Mouse (Mus musculus): ENCODE data around the gene Rpgrip1. TPM values are rescaled to one million over a fixed set of nuclear protein-coding genes. Genes with fewer than 3 reads are reported as not detected.
"Not testable (repeated sequence)": the region's sequence is repeated elsewhere in the genome, so short reads cannot be mapped to it uniquely, and the experiment has no call there.

The Rpgrip1 gene
- polyA plus RNA-seq (2015; fragmentation: Nextera tagmentation; extraction: Ambion mirVana): 23.2 and 24.4 TPM in 2 replicates

GRCm38 (mm10) chr14:52110346-52110745 lies at the start of gene Rpgrip1:
Gene Rpgrip1, plus strand, starts transcription at chr14:52110704.
- H3K4me1 ChIP-seq (replicated peaks; ENCODE audit: control insufficient read depth, insufficient read depth, low read length): peaks cover 6% of the 10 kb centered on the region; the same call in 1 of the 2 replicates
- no peak for TF ChIP-seq CTCF (IDR thresholded peaks at IDR 0.05; ENCODE audit: low read depth)
- H3K36me3 ChIP-seq (ENCODE audit: control insufficient read depth, insufficient read depth): no peaks in the 10 kb centered on the region
- 89% methylated on average over 4 of the region's 4 CpGs for WGBS
- no peak for ATAC-seq
- no peak within 1 kb of the TSS for H3K9ac ChIP-seq (ENCODE audit: low read depth, low read length)
- H3K9me3 ChIP-seq (ENCODE audit: control insufficient read depth): no peaks in the 10 kb centered on the region
- no peak within 1 kb of the TSS for H3K4me2 ChIP-seq (replicated peaks; ENCODE audit: low read depth)
- H3K27ac ChIP-seq (ENCODE audit: low read depth, low read length): no peak within 1 kb of the TSS
- H3K4me3 ChIP-seq (ENCODE audit: low read depth, low read length): no peak within 1 kb of the TSS
- no peaks in the 10 kb centered on the region for H3K27me3 ChIP-seq (replicated peaks; ENCODE audit: control insufficient read depth, insufficient read depth, low read length)

GRCm38 (mm10) chr14:52060800-52061199 lies 49.7 kb upstream of the Rpgrip1 start:
- Histone ChIP-seq H3K4me2 (replicated peaks; ENCODE audit: low read depth) (no peak overlapping the region), H3K9me3 (ENCODE audit: control insufficient read depth) (no peaks in the 10 kb centered on the region), H3K9ac (ENCODE audit: low read depth, low read length) (no peak overlapping the region), H3K27ac (ENCODE audit: low read depth, low read length) (no peak overlapping the region), H3K27me3 (replicated peaks; ENCODE audit: control insufficient read depth, insufficient read depth, low read length) (no peaks in the 10 kb centered on the region), H3K4me1 (replicated peaks; ENCODE audit: control insufficient read depth, insufficient read depth, low read length) (no peaks in the 10 kb centered on the region), H3K4me3 (ENCODE audit: low read depth, low read length) (no peak overlapping the region), H3K36me3 (ENCODE audit: control insufficient read depth, insufficient read depth) (no peaks in the 10 kb centered on the region)
- WGBS: 81% methylated on average over 1 of the region's 1 CpGs
- TF ChIP-seq CTCF (IDR thresholded peaks at IDR 0.05; ENCODE audit: low read depth): no peak
- no peak for ATAC-seq

- WGBS: 85% methylated on average over 8 of the region's 8 CpGs
- H3K4me2 ChIP-seq (replicated peaks; ENCODE audit: low read depth): no peak overlapping the region
- H3K9me3 ChIP-seq (ENCODE audit: control insufficient read depth): no peaks in the 10 kb centered on the region
- no peak overlapping the region for H3K4me3 ChIP-seq (ENCODE audit: low read depth, low read length)
- H3K27ac ChIP-seq (ENCODE audit: low read depth, low read length): no peak overlapping the region
- H3K4me1 ChIP-seq (replicated peaks; ENCODE audit: control insufficient read depth, insufficient read depth, low read length): no peaks in the 10 kb centered on the region
- H3K36me3 ChIP-seq (ENCODE audit: control insufficient read depth, insufficient read depth): no peaks in the 10 kb centered on the region
- TF ChIP-seq CTCF (IDR thresholded peaks at IDR 0.05; ENCODE audit: low read depth): no peak
- ATAC-seq: no peak
- H3K9ac ChIP-seq (ENCODE audit: low read depth, low read length): no peak overlapping the region
- no peaks in the 10 kb centered on the region for H3K27me3 ChIP-seq (replicated peaks; ENCODE audit: control insufficient read depth, insufficient read depth, low read length)
Measured at GRCm38 (mm10) chr14:52061798-52062197, 48.7 kb upstream of the Rpgrip1 start.

GRCm38 (mm10) chr14:52066135-52066534 lies 44.4 kb upstream of the Rpgrip1 start:
- ATAC-seq: no peak
- H3K9me3 ChIP-seq (ENCODE audit: control insufficient read depth): no peaks in the 10 kb centered on the region
- H3K27ac ChIP-seq (ENCODE audit: low read depth, low read length): no peak overlapping the region
- H3K4me2 ChIP-seq (replicated peaks; ENCODE audit: low read depth): no peak overlapping the region
- no peaks in the 10 kb centered on the region for H3K4me1 ChIP-seq (replicated peaks; ENCODE audit: control insufficient read depth, insufficient read depth, low read length)
- no peak overlapping the region for H3K4me3 ChIP-seq (ENCODE audit: low read depth, low read length)
- peaks cover under 1% of the 10 kb centered on the region; the same call in 1 of the 2 replicates for H3K36me3 ChIP-seq (ENCODE audit: control insufficient read depth, insufficient read depth)
- no peak for TF ChIP-seq CTCF (IDR thresholded peaks at IDR 0.05; ENCODE audit: low read depth)
- no peaks in the 10 kb centered on the region for H3K27me3 ChIP-seq (replicated peaks; ENCODE audit: control insufficient read depth, insufficient read depth, low read length)
- WGBS: 53% methylated on average over 4 of the region's 4 CpGs
- H3K9ac ChIP-seq (ENCODE audit: low read depth, low read length): no peak overlapping the region

GRCm38 (mm10) chr14:52071599-52072137 lies 38.8 kb upstream of the Rpgrip1 start:
- peaks cover 50% of the 10 kb centered on the region for H3K36me3 ChIP-seq (ENCODE audit: control insufficient read depth, insufficient read depth)
- WGBS: 91% methylated on average over 15 of the region's 15 CpGs
- no peak overlapping the region for H3K4me3 ChIP-seq (ENCODE audit: low read depth, low read length)
- no peaks in the 10 kb centered on the region for H3K4me1 ChIP-seq (replicated peaks; ENCODE audit: control insufficient read depth, insufficient read depth, low read length)
- H3K4me2 ChIP-seq (replicated peaks; ENCODE audit: low read depth): no peak overlapping the region
- TF ChIP-seq CTCF (IDR thresholded peaks at IDR 0.05; ENCODE audit: low read depth): no peak
- no peaks in the 10 kb centered on the region for H3K27me3 ChIP-seq (replicated peaks; ENCODE audit: control insufficient read depth, insufficient read depth, low read length)
- H3K9me3 ChIP-seq (ENCODE audit: control insufficient read depth): no peaks in the 10 kb centered on the region
- H3K27ac ChIP-seq (ENCODE audit: low read depth, low read length): no peak overlapping the region
- H3K9ac ChIP-seq (ENCODE audit: low read depth, low read length): no peak overlapping the region
- no peak for ATAC-seq

- H3K9me3 ChIP-seq (ENCODE audit: control insufficient read depth): no peaks in the 10 kb centered on the region
- H3K27me3 ChIP-seq (replicated peaks; ENCODE audit: control insufficient read depth, insufficient read depth, low read length): no peaks in the 10 kb centered on the region
- H3K9ac ChIP-seq (ENCODE audit: low read depth, low read length): no peak overlapping the region
- no peak overlapping the region for H3K27ac ChIP-seq (ENCODE audit: low read depth, low read length)
- ATAC-seq: no peak
- no peak overlapping the region for H3K4me2 ChIP-seq (replicated peaks; ENCODE audit: low read depth)
- H3K36me3 ChIP-seq (ENCODE audit: control insufficient read depth, insufficient read depth): peaks cover 59% of the 10 kb centered on the region
- no peaks in the 10 kb centered on the region for H3K4me1 ChIP-seq (replicated peaks; ENCODE audit: control insufficient read depth, insufficient read depth, low read length)
- no peak for TF ChIP-seq CTCF (IDR thresholded peaks at IDR 0.05; ENCODE audit: low read depth)
- H3K4me3 ChIP-seq (ENCODE audit: low read depth, low read length): no peak overlapping the region
Measured at GRCm38 (mm10) chr14:52083083-52083482, 27.4 kb upstream of the Rpgrip1 start.

- no peak for ATAC-seq
- Histone ChIP-seq H3K4me2 (replicated peaks; ENCODE audit: low read depth) (no peak overlapping the region), H3K36me3 (ENCODE audit: control insufficient read depth, insufficient read depth) (peaks cover 28% of the 10 kb centered on the region), H3K9ac (ENCODE audit: low read depth, low read length) (no peak overlapping the region), H3K9me3 (ENCODE audit: control insufficient read depth) (no peaks in the 10 kb centered on the region), H3K4me3 (ENCODE audit: low read depth, low read length) (no peak overlapping the region), H3K4me1 (replicated peaks; ENCODE audit: control insufficient read depth, insufficient read depth, low read length) (no peaks in the 10 kb centered on the region), H3K27me3 (replicated peaks; ENCODE audit: control insufficient read depth, insufficient read depth, low read length) (no peaks in the 10 kb centered on the region), H3K27ac (ENCODE audit: low read depth, low read length) (no peak overlapping the region)
- TF ChIP-seq CTCF (IDR thresholded peaks at IDR 0.05; ENCODE audit: low read depth): no peak
- WGBS: 69% methylated on average over 1 of the region's 1 CpGs
Measured at GRCm38 (mm10) chr14:52094533-52094932, 16.0 kb upstream of the Rpgrip1 start.

- H3K4me2 ChIP-seq (replicated peaks; ENCODE audit: low read depth); H3K4me1 ChIP-seq (replicated peaks; ENCODE audit: control insufficient read depth, insufficient read depth, low read length); H3K9ac ChIP-seq (ENCODE audit: low read depth, low read length); H3K9me3 ChIP-seq (ENCODE audit: control insufficient read depth); ATAC-seq; H3K27ac ChIP-seq (ENCODE audit: low read depth, low read length); H3K4me3 ChIP-seq (ENCODE audit: low read depth, low read length); H3K27me3 ChIP-seq (replicated peaks; ENCODE audit: control insufficient read depth, insufficient read depth, low read length): not testable (repeated sequence)
- 97% methylated on average over 3 of the region's 3 CpGs for WGBS
- peaks cover 16% of the 10 kb centered on the region for H3K36me3 ChIP-seq (ENCODE audit: control insufficient read depth, insufficient read depth)
Measured at GRCm38 (mm10) chr14:52097191-52097590, 13.3 kb upstream of the Rpgrip1 start.

- not testable (repeated sequence) for H3K27me3 ChIP-seq (replicated peaks; ENCODE audit: control insufficient read depth, insufficient read depth, low read length); H3K27ac ChIP-seq (ENCODE audit: low read depth, low read length); H3K9me3 ChIP-seq (ENCODE audit: control insufficient read depth); H3K4me2 ChIP-seq (replicated peaks; ENCODE audit: low read depth); H3K9ac ChIP-seq (ENCODE audit: low read depth, low read length); H3K4me3 ChIP-seq (ENCODE audit: low read depth, low read length); ATAC-seq; H3K36me3 ChIP-seq (ENCODE audit: control insufficient read depth, insufficient read depth); H3K4me1 ChIP-seq (replicated peaks; ENCODE audit: control insufficient read depth, insufficient read depth, low read length)
- WGBS: 64% methylated on average over 3 of the region's 3 CpGs
Measured at GRCm38 (mm10) chr14:52098387-52098786, 12.1 kb upstream of the Rpgrip1 start.
